Mouse (Mus musculus): Measurements from ENCODE around the gene Gimap1. TPM values are rescaled to one million over a fixed set of nuclear protein-coding genes. Genes with fewer than 3 reads are reported as not detected.

Gene Gimap1
- polyA plus RNA-seq, 1 experiment = not detected

DNA sequence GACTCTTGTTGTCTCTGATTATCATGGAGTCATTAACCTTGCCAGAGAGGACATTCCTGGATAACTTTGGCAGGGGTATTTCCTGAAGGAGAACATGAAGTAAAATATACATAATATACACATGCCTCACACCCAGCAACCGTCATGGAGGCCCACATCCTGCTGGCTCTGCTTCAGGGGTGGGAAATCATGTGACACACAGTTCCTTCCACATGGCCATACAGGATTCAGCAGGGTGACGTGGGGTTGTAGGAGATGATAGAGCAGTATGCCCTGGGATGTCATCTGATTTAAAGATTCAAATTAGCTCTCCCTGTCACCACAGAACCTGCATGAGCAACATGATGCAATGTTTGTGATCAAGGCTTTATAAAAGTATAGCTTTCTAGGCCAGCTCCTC lies 49.0 kb downstream of the Gimap1 start:
- H3K4me1 ChIP-seq (ENCODE audit: control insufficient read depth, insufficient read depth, low read length) = no peaks in the 10 kb centered on the region
- no peaks in the 10 kb centered on the region for H3K36me3 ChIP-seq (ENCODE audit: control insufficient read depth, insufficient read depth, low read length, poor library complexity, severe bottlenecking)
- no peak overlapping the region for H3K4me3 ChIP-seq (ENCODE audit: low read depth, low read length)
- H3K27me3 ChIP-seq (ENCODE audit: control insufficient read depth, insufficient read depth, low read length, poor library complexity, severe bottlenecking) = no peaks in the 10 kb centered on the region
- TF ChIP-seq POLR2A (IDR thresholded peaks at IDR 0.05; ENCODE audit: insufficient read depth, low read length) (no peak), CTCF (IDR thresholded peaks at IDR 0.05; ENCODE audit: low read depth, low read length) (no peak), EP300 (IDR thresholded peaks at IDR 0.05; ENCODE audit: insufficient read depth, low read depth, low read length) (no peak)
- H3K27ac ChIP-seq (ENCODE audit: insufficient read depth, low read length) = no peak overlapping the region
- no peaks in the 10 kb centered on the region for H3K9me3 ChIP-seq (replicated peaks; ENCODE audit: control insufficient read depth, insufficient read depth, low read length, poor library complexity, severe bottlenecking)
- H3K9ac ChIP-seq (ENCODE audit: low read depth, poor library complexity, severe bottlenecking) = no peak overlapping the region

Other genes starting within 250 kb of the Gimap1 start
- 16.9 and 20.3 TPM in 2 replicates for gene Atp6v0e2, start 201.4 kb upstream of the Gimap1 start, polyA plus RNA-seq (2011; ENCODE audit: insufficient read depth, insufficient read length, low read depth, missing spikeins)
- 6.2 and 12.1 TPM in 2 replicates for gene Lrrc61, start 184.3 kb upstream of the Gimap1 start, polyA plus RNA-seq (2011; ENCODE audit: insufficient read depth, insufficient read length, low read depth, missing spikeins)
- gene Rarres2, start 166.3 kb upstream of the Gimap1 start, polyA plus RNA-seq (2011; ENCODE audit: insufficient read depth, insufficient read length, low read depth, missing spikeins) = 0.90 TPM in 1 of 2 replicates, not detected in the other
- gene Gm45021, start 149.4 kb upstream of the Gimap1 start, polyA plus RNA-seq (2011; ENCODE audit: insufficient read depth, insufficient read length, low read depth, missing spikeins) = not detected in 2 replicates
- 12.5 and 13.3 TPM in 2 replicates for gene Repin1, start 145.2 kb upstream of the Gimap1 start, polyA plus RNA-seq (2011; ENCODE audit: insufficient read depth, insufficient read length, low read depth, missing spikeins)
- not detected in 2 replicates for gene Gm44965, start 145.1 kb upstream of the Gimap1 start, polyA plus RNA-seq (2011; ENCODE audit: insufficient read depth, insufficient read length, low read depth, missing spikeins)
- gene Zfp775, start 137.0 kb upstream of the Gimap1 start, polyA plus RNA-seq (2011; ENCODE audit: insufficient read depth, insufficient read length, low read depth, missing spikeins) = 3.2 and 6.0 TPM in 2 replicates
- gene AI854703, start 112.3 kb upstream of the Gimap1 start, polyA plus RNA-seq (2011; ENCODE audit: insufficient read depth, insufficient read length, low read depth, missing spikeins) = 0.29 and 0.36 TPM in 2 replicates
- gene Gimap8, start 91.8 kb upstream of the Gimap1 start, polyA plus RNA-seq (2011; ENCODE audit: insufficient read depth, insufficient read length, low read depth, missing spikeins) = 0.31 TPM in 1 of 2 replicates, not detected in the other
- 1.3 and 1.9 TPM in 2 replicates for gene Gimap9, start 62.9 kb upstream of the Gimap1 start, polyA plus RNA-seq (2011; ENCODE audit: insufficient read depth, insufficient read length, low read depth, missing spikeins)
- not detected in 2 replicates for gene Gimap4, start 54.5 kb upstream of the Gimap1 start, polyA plus RNA-seq (2011; ENCODE audit: insufficient read depth, insufficient read length, low read depth, missing spikeins)
- gene Gimap6, start 30.8 kb upstream of the Gimap1 start, polyA plus RNA-seq (2011; ENCODE audit: insufficient read depth, insufficient read length, low read depth, missing spikeins) = not detected in 2 replicates
- gene Gm28053, start 20.4 kb upstream of the Gimap1 start, polyA plus RNA-seq (2011; ENCODE audit: insufficient read depth, insufficient read length, low read depth, missing spikeins) = not detected in 2 replicates
- not detected in 2 replicates for gene Gimap7, start 20.4 kb upstream of the Gimap1 start, polyA plus RNA-seq (2011; ENCODE audit: insufficient read depth, insufficient read length, low read depth, missing spikeins)
- not detected in 2 replicates for gene Gimap5, start 7.1 kb downstream of the Gimap1 start, polyA plus RNA-seq (2011; ENCODE audit: insufficient read depth, insufficient read length, low read depth, missing spikeins)
- not detected in 2 replicates for gene Gimap3, start 31.8 kb downstream of the Gimap1 start, polyA plus RNA-seq (2011; ENCODE audit: insufficient read depth, insufficient read length, low read depth, missing spikeins)
- gene Tmem176a, start 101.9 kb downstream of the Gimap1 start, polyA plus RNA-seq (2011; ENCODE audit: insufficient read depth, insufficient read length, low read depth, missing spikeins) = 13.5 and 15.5 TPM in 2 replicates
- gene Tmem176b, start 102.4 kb downstream of the Gimap1 start, polyA plus RNA-seq (2011; ENCODE audit: insufficient read depth, insufficient read length, low read depth, missing spikeins) = 7.1 and 7.2 TPM in 2 replicates
- gene Aoc1, start 133.8 kb downstream of the Gimap1 start, polyA plus RNA-seq (2011; ENCODE audit: insufficient read depth, insufficient read length, low read depth, missing spikeins) = 0.24 and 0.30 TPM in 2 replicates
- not detected in 2 replicates for gene 1600015I10Rik, start 190.8 kb downstream of the Gimap1 start, polyA plus RNA-seq (2011; ENCODE audit: insufficient read depth, insufficient read length, low read depth, missing spikeins)
- gene Doxl2, start 235.9 kb downstream of the Gimap1 start, polyA plus RNA-seq (2011; ENCODE audit: insufficient read depth, insufficient read length, low read depth, missing spikeins) = not detected in 2 replicates
- not detected in 2 replicates for gene Svs1, start 247.8 kb downstream of the Gimap1 start, polyA plus RNA-seq (2011; ENCODE audit: insufficient read depth, insufficient read length, low read depth, missing spikeins)